Mouse (Mus musculus) intestine, embryonic 14.5 days (tissue): ENCODE measurements around the gene 5530401A14Rik. TPM values are rescaled to one million over a fixed set of nuclear protein-coding genes. Genes with fewer than 3 reads are reported as not detected.

ENCODE experiments used
- ATAC-seq: fragments of 200-750 bp; cut with Nextera tagmentation; replicated peaks from 2 replicates; pipeline ENCODE4 v1.8.0; 2017; ENCODE audit warnings: low read depth, moderate number of reproducible peaks, moderate TSS enrichment, moderate library complexity; ENCODE audit not compliant: low FRiP score, low TSS enrichment
- DNase-seq: peaks from one replicate; pipeline ENCODE4 v3.0.0-alpha.2; 2018; ENCODE audit warnings: low spot score
- H3K27ac ChIP-seq: fragments of 300-500 bp; sonication (generic); 2 replicates; pipeline ENCODE4 v1.5.1; 2014; ENCODE audit warnings: low read depth, mild to moderate bottlenecking, control low read depth
- H3K27me3 ChIP-seq: fragments of 300-500 bp; sonication (generic); replicated peaks from 2 replicates; pipeline ENCODE4 v1.6.1; 2014; ENCODE audit warnings: low read length, control low read depth; ENCODE audit not compliant: control insufficient read depth, insufficient read depth
- H3K36me3 ChIP-seq: fragments of 300-500 bp; sonication (generic); 2 replicates; pipeline ENCODE4 v1.6.1; 2014; ENCODE audit warnings: low read length, control low read depth; ENCODE audit not compliant: control insufficient read depth, insufficient read depth
- H3K4me1 ChIP-seq: fragments of 300-500 bp; sonication (generic); replicated peaks from 2 replicates; pipeline ENCODE4 v1.6.1; 2014; ENCODE audit warnings: low read length, control low read depth, mixed read lengths; ENCODE audit not compliant: control insufficient read depth, insufficient read depth
- H3K4me2 ChIP-seq: fragments of 300-500 bp; sonication (generic); 2 replicates; pipeline ENCODE4 v1.6.1; 2014; ENCODE audit warnings: low read length
- H3K4me3 ChIP-seq: fragments of 300-500 bp; sonication (generic); 2 replicates; pipeline ENCODE4 v1.5.1; 2014; ENCODE audit warnings: low read depth, low read length, control low read depth, mixed read lengths
- H3K9ac ChIP-seq: fragments of 300-500 bp; sonication (generic); 2 replicates; pipeline ENCODE4 v1.6.1; 2014; ENCODE audit warnings: mild to moderate bottlenecking, low read length
- H3K9me3 ChIP-seq: fragments of 300-500 bp; sonication (generic); 2 replicates; pipeline ENCODE4 v1.6.1; 2016; ENCODE audit warnings: low read length, control low read depth; ENCODE audit not compliant: control insufficient read depth
- WGBS: fragments of 180-500 bp; shearing (Covaris S2); extraction: QIAGEN DNeasy Blood & Tissue Kit; methylation state at CpG from one replicate; pipeline ENCODE4 v1.1.7; 2014; 5-methylcytosine and 5-hydroxymethylcytosine counted together
- polyA plus RNA-seq: library from polyadenylated mRNA; unstranded; fragments of >200 nt; fragmentation: Nextera tagmentation; extraction: Ambion mirVana; gene quantifications from 2 replicates; pipeline ENCODE4 v1.2.1, GENCODE M21; 2014

The 5530401A14Rik gene
- polyA plus RNA-seq, 1 experiment from 2014 or later, result not detected

DNA sequence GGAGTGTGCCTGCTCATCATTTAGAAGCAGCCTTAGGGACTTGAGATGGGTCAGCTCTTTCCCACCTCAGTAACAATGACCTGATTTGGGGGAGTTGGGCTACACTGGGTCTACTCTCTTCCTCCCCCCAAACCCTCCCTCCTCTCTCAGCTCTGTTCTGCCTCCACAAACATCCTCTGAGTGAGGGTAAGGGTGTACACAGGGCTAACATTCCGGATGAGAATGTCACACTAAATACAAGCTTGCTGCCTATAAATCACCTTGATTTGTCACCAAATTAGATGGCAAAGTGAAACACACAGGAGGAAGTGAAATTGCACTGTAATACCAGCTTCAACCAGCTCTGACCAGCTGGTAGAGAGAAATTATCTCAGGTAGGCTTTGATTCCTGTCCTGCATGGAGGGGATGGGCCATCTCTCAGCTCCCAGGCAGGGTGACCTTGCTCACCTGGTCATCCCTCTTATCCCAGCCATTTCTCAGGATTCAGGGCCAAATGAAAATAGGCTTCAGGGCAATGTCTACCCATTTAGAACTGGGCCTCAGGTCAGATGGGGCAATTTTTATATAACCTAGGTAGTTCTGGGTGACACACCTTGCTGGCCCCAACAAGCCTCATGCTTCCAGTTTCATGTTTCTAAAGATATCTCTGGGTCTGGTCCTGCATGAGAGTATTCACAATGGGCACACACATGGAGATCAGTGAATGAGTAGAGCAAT, 12.5 kb upstream of the 5530401A14Rik start:
- Histone ChIP-seq H3K9ac (no peak overlapping the region), H3K27me3 (no peaks in the 10 kb centered on the region), H3K36me3 (no peaks in the 10 kb centered on the region), H3K9me3 (no peaks in the 10 kb centered on the region), H3K4me3 (no peak overlapping the region), H3K4me2 (no peak overlapping the region), H3K4me1 (no peaks in the 10 kb centered on the region), H3K27ac (no peak overlapping the region)
- DNase-seq (no peak), ATAC-seq (no peak)
- WGBS, result 21% methylated on average over 1 of the region's 1 CpGs

DNA sequence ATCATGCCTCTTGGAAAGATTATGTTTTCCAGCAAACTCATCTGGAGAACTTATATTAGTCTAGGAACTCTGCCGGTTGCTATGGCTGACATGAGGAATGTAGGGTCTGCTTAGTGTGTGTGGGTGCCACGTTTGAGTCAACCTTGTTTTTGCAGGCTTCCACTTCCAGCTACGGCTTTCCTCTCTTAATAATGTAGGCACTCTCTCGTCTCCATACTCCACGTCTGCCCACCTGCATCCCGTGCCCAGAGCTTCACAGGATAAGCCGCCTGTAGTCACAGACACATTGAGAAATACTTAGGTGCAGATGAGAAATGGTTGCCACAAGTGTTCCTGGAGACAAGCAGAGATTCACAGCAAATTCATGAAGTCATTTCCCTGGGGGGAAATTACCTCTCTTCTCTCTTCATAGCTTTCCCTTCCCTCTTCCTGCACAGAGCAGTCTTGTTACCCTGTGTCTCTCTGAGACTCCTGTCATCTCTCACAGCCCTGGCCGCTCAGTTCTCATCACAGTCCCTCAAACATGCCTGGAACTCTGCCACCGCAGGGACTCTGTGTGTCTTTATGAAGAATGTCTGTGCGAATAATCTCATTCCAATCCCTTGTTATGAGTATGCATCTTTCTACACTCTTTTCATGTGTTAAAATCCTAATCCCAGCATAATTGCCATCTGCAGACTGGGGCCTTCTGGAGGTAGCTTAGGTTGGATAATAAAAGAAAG, 5.3 kb downstream of the 5530401A14Rik start:
- 59% methylated on average over 10 of the region's 10 CpGs for WGBS
- ATAC-seq (no peak), DNase-seq (no peak)
- no peaks in the 10 kb centered on the region; the same call in 1 of the 2 replicates for H3K4me1 ChIP-seq
- H3K27me3 ChIP-seq, result no peaks in the 10 kb centered on the region
- no peaks in the 10 kb centered on the region for H3K36me3 ChIP-seq
- no peak overlapping the region for H3K9ac ChIP-seq
- H3K9me3 ChIP-seq, result no peaks in the 10 kb centered on the region
- H3K4me2 ChIP-seq, result no peak overlapping the region
- no peak overlapping the region for H3K27ac ChIP-seq
- H3K4me3 ChIP-seq, result no peak overlapping the region

DNA sequence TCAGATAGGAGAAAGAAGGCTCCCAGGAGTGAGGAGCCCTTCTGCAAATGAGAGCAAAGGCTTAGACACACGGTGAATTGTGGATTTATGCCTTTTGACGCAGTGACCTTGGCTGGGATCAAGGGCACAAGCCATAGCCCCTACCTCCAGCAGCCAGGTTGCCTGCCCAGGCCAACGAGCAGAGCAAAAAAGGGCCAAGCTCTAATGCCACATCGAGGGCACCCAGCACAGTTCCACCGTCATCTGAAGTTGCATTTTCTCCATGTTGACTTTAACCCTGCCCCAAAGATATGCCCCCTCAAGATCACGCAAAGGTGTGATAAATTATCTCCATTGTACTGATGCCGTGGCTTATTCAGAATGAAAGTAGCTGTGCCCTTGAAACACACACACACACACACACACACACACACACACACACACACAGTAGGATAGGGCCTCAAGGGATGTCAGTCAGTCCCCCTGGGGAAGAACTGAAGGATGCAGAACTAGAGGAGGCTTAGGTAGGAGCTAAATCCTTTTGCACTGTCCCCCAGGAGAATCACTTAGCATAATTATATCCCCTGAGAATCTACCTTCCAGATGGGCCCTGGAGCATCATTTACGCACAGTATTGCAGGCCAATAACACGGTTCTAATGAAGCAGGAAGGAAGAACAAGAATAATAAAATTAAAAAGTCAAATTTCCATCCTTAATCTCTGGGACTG, 11.2 kb downstream of the 5530401A14Rik start:
- WGBS, result 47% methylated on average over 9 of the region's 9 CpGs
- no peak for ATAC-seq

DNA sequence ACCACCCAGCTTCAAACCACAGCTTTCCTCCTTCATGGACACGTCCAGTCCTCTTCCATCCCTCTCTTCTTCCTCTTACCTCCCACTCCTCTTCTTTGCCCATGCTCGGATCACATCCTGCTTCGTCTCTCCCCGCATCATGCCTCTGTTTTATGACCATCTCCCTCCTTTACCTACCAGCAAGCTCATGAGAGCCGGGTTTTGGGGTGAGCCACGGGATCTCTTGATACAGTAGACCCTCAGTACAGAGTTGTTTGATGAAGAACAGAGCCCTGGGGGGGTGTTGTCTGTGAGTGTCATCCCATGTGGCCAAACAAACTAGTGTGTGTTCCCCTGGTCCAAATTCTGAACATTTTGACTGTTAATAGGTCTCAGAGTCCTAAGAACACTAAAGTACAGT, 36.0 kb downstream of the 5530401A14Rik start:
- no peak for ATAC-seq
- Histone ChIP-seq H3K4me3 (no peak overlapping the region), H3K9me3 (no peaks in the 10 kb centered on the region), H3K27me3 (no peaks in the 10 kb centered on the region), H3K4me2 (no peak overlapping the region), H3K9ac (no peak overlapping the region), H3K27ac (no peak overlapping the region), H3K36me3 (no peaks in the 10 kb centered on the region), H3K4me1 (no peaks in the 10 kb centered on the region)
- WGBS, result 71% methylated on average over 6 of the region's 6 CpGs
- DNase-seq, result no peak

More for the DNA sequence above, 11.2 kb downstream of the 5530401A14Rik start:
- DNase-seq, result no peak
- Histone ChIP-seq H3K4me3 (no peak overlapping the region), H3K27ac (no peak overlapping the region), H3K9me3 (no peaks in the 10 kb centered on the region), H3K27me3 (no peaks in the 10 kb centered on the region), H3K9ac (no peak overlapping the region), H3K4me1 (no peaks in the 10 kb centered on the region), H3K4me2 (no peak overlapping the region), H3K36me3 (no peaks in the 10 kb centered on the region)

DNA sequence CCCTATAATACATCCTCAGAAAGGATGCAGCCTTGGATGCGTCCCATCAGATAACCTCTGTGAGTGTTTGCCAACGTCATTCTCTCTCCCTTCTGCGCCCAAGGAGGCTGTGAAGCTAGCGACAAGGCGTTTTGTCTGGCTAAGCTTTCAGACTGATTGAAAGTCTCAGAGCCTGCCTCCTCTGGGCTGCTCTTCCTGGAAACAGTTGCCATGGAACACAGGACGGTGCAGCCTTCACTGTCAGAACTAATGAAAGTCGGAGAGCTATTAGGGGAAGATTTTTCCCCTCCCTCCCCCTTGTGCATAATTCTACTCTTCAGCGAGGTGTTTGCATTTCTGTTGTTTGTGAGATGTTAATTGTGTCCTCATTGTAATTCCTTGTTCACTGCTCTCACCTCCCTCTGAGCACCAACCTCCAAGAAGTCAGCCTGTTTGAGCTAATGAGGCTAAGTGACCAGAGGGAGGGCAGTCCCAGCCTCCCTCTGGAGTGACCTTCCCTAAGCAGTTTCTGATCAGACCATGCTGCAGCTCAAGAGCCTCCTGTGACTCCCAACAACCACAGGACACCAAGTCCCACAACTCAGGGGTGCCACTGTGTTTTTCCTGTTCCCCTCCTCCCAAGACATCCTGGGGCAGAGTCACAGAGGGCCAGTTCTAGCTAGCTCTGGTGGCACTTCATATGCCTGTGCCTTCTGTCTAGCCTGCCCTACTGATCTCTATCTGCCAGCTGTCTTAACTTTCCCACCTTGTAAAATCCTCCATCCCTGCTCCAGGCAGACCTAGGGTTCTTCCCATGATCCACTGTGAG, 37.3 kb downstream of the 5530401A14Rik start:
- Histone ChIP-seq H3K4me2 (no peak overlapping the region), H3K27me3 (no peaks in the 10 kb centered on the region), H3K9ac (no peak overlapping the region), H3K27ac (no peak overlapping the region), H3K9me3 (no peaks in the 10 kb centered on the region), H3K4me1 (no peaks in the 10 kb centered on the region), H3K4me3 (no peak overlapping the region), H3K36me3 (no peaks in the 10 kb centered on the region)
- 6% methylated on average over 8 of the region's 8 CpGs for WGBS
- ATAC-seq, result no peak
- no peak for DNase-seq

DNA sequence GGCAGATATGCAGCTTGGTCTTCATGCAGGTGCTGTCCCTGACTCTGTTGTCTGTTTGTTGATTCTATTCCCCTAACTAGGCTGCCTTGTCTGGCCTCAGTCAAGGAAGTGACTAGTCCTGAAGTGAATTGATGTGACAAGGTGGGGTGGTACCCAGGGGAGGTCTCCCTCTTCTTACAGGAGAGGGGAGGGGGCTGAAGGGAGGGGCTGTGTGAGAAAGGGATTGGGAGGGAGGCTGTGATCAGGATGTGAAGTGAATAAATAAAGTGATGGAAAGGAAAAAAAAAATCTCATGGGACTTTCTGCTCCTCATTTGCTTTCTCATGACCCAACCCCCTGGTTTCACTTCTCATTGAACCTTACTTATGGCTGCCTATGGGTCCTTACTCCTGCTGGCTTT, 41.8 kb downstream of the 5530401A14Rik start:
- H3K4me3 ChIP-seq, result no peak overlapping the region
- no peak overlapping the region for H3K9ac ChIP-seq
- no peak overlapping the region for H3K4me2 ChIP-seq
- H3K27me3 ChIP-seq, result no peaks in the 10 kb centered on the region
- no peak for DNase-seq
- ATAC-seq, result no peak
- H3K9me3 ChIP-seq, result no peaks in the 10 kb centered on the region
- no peaks in the 10 kb centered on the region for H3K36me3 ChIP-seq
- H3K4me1 ChIP-seq, result no peaks in the 10 kb centered on the region
- H3K27ac ChIP-seq, result no peak overlapping the region

DNA sequence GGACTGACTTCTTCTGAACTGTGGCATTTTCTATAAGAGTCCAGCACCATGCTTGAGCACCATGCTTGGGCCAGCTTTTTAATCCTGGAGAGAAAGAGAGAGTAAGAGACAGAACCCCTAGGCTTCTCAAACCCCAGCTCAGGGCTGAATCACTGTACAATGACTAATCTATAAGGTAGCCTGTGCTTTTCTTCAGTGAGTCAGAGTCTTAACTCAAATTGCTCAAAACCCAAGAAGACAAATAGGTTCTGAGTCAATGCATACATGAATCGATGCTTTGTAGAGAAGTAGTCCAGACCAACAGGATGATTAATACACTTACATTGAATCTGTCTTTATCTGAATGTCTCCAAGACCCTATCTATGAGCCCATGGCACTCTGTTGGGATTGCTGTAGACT, 48.3 kb downstream of the 5530401A14Rik start:
- H3K9ac ChIP-seq, result no peak overlapping the region
- H3K4me2 ChIP-seq, result no peak overlapping the region
- no peak overlapping the region for H3K4me3 ChIP-seq
- no peaks in the 10 kb centered on the region for H3K27me3 ChIP-seq
- DNase-seq (no peak), ATAC-seq (no peak)
- WGBS, result 90% methylated on average over 1 of the region's 1 CpGs
- no peaks in the 10 kb centered on the region for H3K36me3 ChIP-seq
- no peaks in the 10 kb centered on the region for H3K9me3 ChIP-seq
- no peaks in the 10 kb centered on the region for H3K4me1 ChIP-seq
- no peak overlapping the region for H3K27ac ChIP-seq

DNA sequence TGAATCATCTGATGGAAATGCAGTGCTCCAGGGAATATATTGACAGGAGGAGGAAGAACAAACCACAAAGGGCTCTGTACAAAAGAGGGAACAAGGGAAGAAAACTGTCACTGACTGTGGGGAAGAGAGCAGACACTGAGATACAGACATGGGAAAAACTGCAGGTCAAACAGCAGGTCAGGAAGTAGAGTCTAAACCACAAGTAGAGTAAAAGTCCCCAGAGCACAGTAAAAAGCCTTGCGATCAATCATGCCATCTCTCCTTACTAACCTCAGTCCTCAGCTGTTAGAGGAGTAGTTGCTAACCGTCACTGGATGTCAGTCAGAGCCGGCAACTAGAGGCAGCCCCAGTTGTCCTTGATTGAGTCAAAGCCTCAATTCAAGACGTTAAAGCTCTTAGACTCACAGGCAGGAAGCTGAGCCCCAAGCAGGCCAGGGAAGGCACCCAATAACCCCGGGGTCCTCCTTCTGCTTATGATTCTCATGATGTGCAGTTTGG, 49.0 kb downstream of the 5530401A14Rik start:
- DNase-seq (no peak), ATAC-seq (no peak)
- WGBS, result 73% methylated on average over 5 of the region's 5 CpGs

More for the DNA sequence above, 49.0 kb downstream of the 5530401A14Rik start:
- H3K4me2 ChIP-seq, result no peak overlapping the region
- H3K9ac ChIP-seq, result no peak overlapping the region
- no peaks in the 10 kb centered on the region for H3K9me3 ChIP-seq
- H3K36me3 ChIP-seq, result no peaks in the 10 kb centered on the region
- H3K27ac ChIP-seq, result no peak overlapping the region
- H3K27me3 ChIP-seq, result no peaks in the 10 kb centered on the region
- no peaks in the 10 kb centered on the region for H3K4me1 ChIP-seq
- no peak overlapping the region for H3K4me3 ChIP-seq
